Mouse (Mus musculus): Measurements from ENCODE around the gene Epm2aip1. TPM values are rescaled to one million over a fixed set of nuclear protein-coding genes. Genes with fewer than 3 reads are reported as not detected.
A peak's percentile ranks its signal among the peaks of the same experiment; 100 is the strongest.

The Epm2aip1 gene
- 5.9 and 8.8 TPM in 2 replicates for polyA plus RNA-seq (2015; fragmentation: Nextera tagmentation; extraction: Ambion mirVana)

DNA sequence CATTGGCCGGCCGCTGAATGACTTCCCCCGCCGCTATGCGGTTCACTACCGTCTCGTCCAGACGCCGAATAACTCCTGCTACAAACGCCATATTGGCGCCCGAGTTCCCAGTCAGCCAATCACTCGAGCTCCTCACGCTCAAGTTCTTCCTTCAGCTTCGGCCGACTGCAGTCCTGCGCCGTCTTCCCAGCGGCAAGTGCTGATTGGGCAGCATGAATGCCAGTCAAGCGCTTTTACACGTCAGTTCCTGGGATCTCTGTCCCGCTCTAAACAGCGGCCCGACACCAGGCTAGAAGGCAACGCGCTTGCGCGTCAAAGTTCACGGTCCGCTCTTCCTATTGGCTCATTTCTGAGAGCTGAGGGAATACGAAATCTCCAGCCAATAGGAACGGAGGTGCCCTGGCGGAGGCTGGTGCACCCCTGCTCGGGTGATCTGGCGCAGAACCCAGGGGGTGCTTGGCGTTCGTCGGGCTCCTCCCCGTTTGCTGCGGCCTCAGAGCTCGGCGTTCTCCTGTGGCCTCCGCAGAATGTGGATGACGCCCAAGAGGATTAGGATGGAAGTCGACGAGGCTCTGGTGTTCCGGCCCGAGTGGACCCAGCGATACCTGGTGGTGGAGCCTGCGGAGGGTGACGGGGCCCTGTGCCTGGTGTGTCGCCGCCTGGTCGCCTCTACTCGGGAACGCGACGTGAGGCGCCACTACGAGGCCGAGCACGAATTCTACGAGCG, at the start of gene Epm2aip1, which contains the start of gene Mlh1:
Epm2aip1 (plus strand) TSS at position 496 of the 727 bp plus-strand sequence.
Mlh1 (minus strand) TSS at position 358 of the 727 bp plus-strand sequence.
- peaks cover 52% of the 10 kb centered on the region for H3K4me1 ChIP-seq (replicated peaks)
- WGBS (ENCODE audit: insufficient replicate concordance): under 1% methylated on average over 64 of the region's 64 CpGs

DNA sequence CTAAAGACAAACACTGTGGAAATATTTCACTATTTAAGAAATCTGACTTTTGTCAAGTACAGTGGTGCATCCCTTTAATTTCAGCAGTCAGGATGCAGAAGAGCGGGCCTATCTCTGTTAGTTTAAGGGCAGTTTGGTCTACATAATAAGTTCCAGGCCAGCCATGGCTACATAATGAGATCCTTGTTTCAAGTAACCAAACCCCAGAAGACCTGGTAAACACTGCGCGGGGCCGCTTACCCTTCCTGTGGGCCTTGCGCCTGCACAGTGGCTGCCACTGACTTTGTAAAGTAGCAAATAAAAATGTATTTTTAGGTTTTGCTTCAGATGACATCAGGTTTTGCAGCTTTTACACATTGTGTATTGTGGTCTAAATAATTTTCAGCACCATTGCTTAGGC, 48.3 kb upstream of the Epm2aip1 start:
- no peak for DNase-seq
- no peak overlapping the region for H3K4me3 ChIP-seq (replicated peaks)
- ATAC-seq (ENCODE audit: low read depth): no peak
- H3K4me1 ChIP-seq (replicated peaks): no peaks in the 10 kb centered on the region
- H3K9ac ChIP-seq: no peak overlapping the region
- no peak overlapping the region for H3K4me2 ChIP-seq
- WGBS (ENCODE audit: insufficient replicate concordance): 90% methylated on average over 5 of the region's 5 CpGs
- H3K9me3 ChIP-seq (replicated peaks): no peaks in the 10 kb centered on the region
- peaks cover 59% of the 10 kb centered on the region for H3K36me3 ChIP-seq
- H3K27ac ChIP-seq: no peak overlapping the region
- H3K27me3 ChIP-seq: no peaks in the 10 kb centered on the region

More for the DNA sequence above, at the start of gene Epm2aip1, which contains the start of gene Mlh1:
- Histone ChIP-seq H3K9me3 (replicated peaks) (no peaks in the 10 kb centered on the region), H3K27ac (peak within 1 kb of the TSS; percentile 98), H3K4me3 (replicated peaks) (peak within 1 kb of the TSS; percentile 90), H3K27me3 (no peaks in the 10 kb centered on the region), H3K9ac (peak within 1 kb of the TSS; percentile 97), H3K36me3 (peaks cover 27% of the 10 kb centered on the region), H3K4me2 (peak within 1 kb of the TSS; percentile 78)
- ATAC-seq (ENCODE audit: low read depth) (peak; percentile 96), DNase-seq (peak; percentile 99)

DNA sequence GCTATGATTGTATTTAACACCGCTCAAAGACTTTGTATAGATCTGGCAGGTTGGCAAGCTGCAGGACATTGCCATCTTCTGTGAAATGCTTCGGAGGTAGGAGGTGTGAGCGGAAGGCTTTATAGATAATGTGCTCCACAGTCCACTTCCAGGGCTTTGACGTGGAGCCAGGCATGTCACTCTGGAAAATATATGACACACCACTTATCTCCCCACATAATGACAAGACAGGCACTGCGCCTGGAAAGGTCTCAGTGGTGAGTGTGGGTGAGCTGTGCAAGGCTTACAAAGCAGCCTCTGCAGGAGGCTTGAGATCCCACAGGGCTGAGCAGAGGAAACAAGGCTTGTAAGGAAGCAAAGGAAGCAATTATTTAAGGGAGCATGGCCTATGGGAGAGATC, 43.3 kb upstream of the Epm2aip1 start:
- ATAC-seq (ENCODE audit: low read depth) (no peak), DNase-seq (no peak)
- Histone ChIP-seq H3K27ac (no peak overlapping the region), H3K4me1 (replicated peaks) (no peaks in the 10 kb centered on the region; the same call in 1 of the 2 replicates), H3K9me3 (replicated peaks) (no peaks in the 10 kb centered on the region), H3K36me3 (peaks cover 80% of the 10 kb centered on the region), H3K27me3 (no peaks in the 10 kb centered on the region), H3K9ac (no peak overlapping the region), H3K4me3 (replicated peaks) (no peak overlapping the region), H3K4me2 (no peak overlapping the region)
- WGBS (ENCODE audit: insufficient replicate concordance): 78% methylated on average over 5 of the region's 5 CpGs

DNA sequence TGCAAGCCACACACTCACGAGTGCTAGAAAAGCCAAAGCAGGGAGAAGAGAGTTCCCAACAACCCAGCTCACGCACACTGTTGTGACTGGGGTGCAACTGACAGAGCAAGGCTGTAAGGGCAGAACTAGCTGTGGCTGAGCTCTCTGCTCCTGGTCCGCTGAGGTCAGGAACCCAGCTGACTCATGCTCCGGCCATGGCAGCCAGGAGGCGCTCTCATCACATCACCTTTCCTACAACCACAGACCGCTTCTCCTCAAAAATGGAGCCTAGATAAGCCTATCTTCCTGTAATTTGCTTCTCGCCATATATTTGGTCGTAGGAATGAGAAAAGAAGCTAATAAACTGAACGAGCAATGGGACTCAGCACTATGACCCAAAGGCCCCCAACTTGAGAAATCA, 37.0 kb upstream of the Epm2aip1 start:
- no peaks in the 10 kb centered on the region for H3K27me3 ChIP-seq
- DNase-seq (no peak), ATAC-seq (ENCODE audit: low read depth) (no peak)
- H3K9me3 ChIP-seq (replicated peaks): no peaks in the 10 kb centered on the region
- no peak overlapping the region for H3K27ac ChIP-seq
- no peak overlapping the region for H3K9ac ChIP-seq
- H3K4me2 ChIP-seq: no peak overlapping the region
- 82% methylated on average over 9 of the region's 9 CpGs for WGBS (ENCODE audit: insufficient replicate concordance)
- no peaks in the 10 kb centered on the region; the same call in 1 of the 2 replicates for H3K4me1 ChIP-seq (replicated peaks)
- no peak overlapping the region for H3K4me3 ChIP-seq (replicated peaks)
- peaks cover 92% of the 10 kb centered on the region for H3K36me3 ChIP-seq

DNA sequence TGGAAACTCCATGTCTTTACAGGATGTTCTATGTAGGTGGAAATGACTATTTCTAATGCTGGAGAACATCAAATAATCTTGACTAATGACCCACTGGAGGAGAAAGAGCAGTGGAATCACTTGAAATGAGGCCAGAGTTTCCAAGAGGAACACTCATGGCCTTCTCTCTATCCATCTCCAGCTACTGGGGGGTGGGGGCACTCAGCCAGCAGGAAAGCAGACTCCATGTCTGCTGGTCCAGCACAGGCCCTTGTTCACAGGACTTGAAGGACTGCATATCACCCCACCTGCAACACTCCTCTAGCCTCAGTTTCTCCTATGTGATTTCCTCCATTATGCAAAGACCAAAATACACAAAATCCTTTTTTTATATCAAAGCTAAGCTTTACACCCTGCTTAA, 34.0 kb upstream of the Epm2aip1 start:
- Histone ChIP-seq H3K4me1 (replicated peaks) (no peaks in the 10 kb centered on the region), H3K4me3 (replicated peaks) (no peak overlapping the region), H3K27me3 (no peaks in the 10 kb centered on the region), H3K27ac (no peak overlapping the region), H3K9ac (no peak overlapping the region), H3K4me2 (no peak overlapping the region), H3K9me3 (replicated peaks) (no peaks in the 10 kb centered on the region), H3K36me3 (peaks cover 91% of the 10 kb centered on the region)
- ATAC-seq (ENCODE audit: low read depth) (no peak), DNase-seq (no peak)

DNA sequence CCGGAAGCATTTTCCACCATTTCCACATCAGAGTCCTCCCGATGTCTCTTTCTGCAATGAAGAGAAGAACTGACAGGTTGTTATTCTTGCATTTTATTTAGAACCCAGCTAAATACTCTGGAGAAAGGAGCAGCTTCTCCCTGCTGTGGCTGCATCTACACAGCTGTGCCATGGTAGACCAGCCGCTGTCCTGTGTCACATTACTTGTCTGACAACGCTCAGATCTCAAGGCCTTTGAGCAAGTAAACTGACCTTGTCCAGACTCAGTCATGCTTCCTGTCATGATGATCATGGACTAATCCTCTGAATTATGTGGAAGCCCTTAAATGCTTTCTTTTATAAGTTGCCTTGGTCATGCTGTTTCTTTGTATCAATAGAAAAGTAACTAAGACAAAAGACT, 31.9 kb upstream of the Epm2aip1 start:
- WGBS (ENCODE audit: insufficient replicate concordance): 90% methylated on average over 4 of the region's 4 CpGs
- Histone ChIP-seq H3K27me3 (no peaks in the 10 kb centered on the region), H3K9me3 (replicated peaks) (no peaks in the 10 kb centered on the region), H3K36me3 (peaks cover 86% of the 10 kb centered on the region), H3K4me3 (replicated peaks) (no peak overlapping the region), H3K9ac (no peak overlapping the region), H3K27ac (no peak overlapping the region), H3K4me2 (no peak overlapping the region), H3K4me1 (replicated peaks) (no peaks in the 10 kb centered on the region)
- DNase-seq (no peak), ATAC-seq (ENCODE audit: low read depth) (no peak)

DNA sequence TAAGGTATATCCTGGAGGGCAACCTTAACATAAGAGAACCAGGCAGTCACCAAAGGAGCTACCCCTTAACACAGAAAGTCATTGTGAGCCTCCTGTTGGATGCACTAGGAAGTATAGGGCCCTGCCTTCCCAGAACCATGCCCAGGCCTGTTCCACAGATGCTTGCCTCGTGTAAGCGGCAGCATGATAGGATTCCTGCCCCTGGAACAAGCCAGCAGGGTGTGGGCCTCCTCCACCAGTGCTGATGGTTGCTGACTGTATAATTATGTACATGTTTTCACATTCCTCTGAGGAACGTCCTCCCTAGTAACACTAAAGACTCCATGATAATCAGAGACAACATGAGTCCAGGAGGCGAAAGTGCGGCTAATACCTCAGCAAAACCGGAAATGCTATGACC, 28.3 kb upstream of the Epm2aip1 start:
- ATAC-seq (ENCODE audit: low read depth): no peak
- Histone ChIP-seq H3K9ac (no peak overlapping the region), H3K4me2 (no peak overlapping the region), H3K36me3 (peaks cover 78% of the 10 kb centered on the region), H3K4me3 (replicated peaks) (no peak overlapping the region), H3K9me3 (replicated peaks) (no peaks in the 10 kb centered on the region), H3K27me3 (no peaks in the 10 kb centered on the region), H3K27ac (no peak overlapping the region), H3K4me1 (replicated peaks) (peaks cover 8% of the 10 kb centered on the region; the same call in 1 of the 2 replicates)
- 86% methylated on average over 6 of the region's 6 CpGs for WGBS (ENCODE audit: insufficient replicate concordance)
- no peak for DNase-seq

DNA sequence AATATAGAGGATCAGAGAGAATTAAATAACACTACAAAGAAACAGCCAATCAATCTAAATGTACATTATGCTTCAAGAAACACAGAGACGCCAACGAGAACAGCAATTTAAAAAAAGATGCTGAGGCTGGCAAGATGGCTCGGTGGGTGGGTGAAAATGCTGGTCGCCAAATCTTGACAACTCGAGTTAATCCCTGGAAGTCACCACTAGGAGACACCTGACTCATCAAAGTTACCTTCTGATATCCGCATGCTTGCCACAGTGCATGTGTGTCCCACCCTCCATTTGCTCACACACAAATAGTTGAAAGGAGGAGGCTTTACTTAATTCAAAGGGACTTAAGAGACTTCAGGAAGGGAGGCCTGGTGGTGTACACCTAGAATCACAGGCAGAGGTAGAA, 26.2 kb upstream of the Epm2aip1 start:
- DNase-seq: no peak
- H3K4me3 ChIP-seq (replicated peaks): no peak overlapping the region
- no peak overlapping the region for H3K4me2 ChIP-seq
- WGBS (ENCODE audit: insufficient replicate concordance): 77% methylated on average over 6 of the region's 6 CpGs
- no peaks in the 10 kb centered on the region for H3K9me3 ChIP-seq (replicated peaks)
- ATAC-seq (ENCODE audit: low read depth): no peak
- no peaks in the 10 kb centered on the region for H3K27me3 ChIP-seq
- no peak overlapping the region for H3K9ac ChIP-seq
- peaks cover 8% of the 10 kb centered on the region; the same call in 1 of the 2 replicates for H3K4me1 ChIP-seq (replicated peaks)
- H3K36me3 ChIP-seq: peaks cover 78% of the 10 kb centered on the region
- no peak overlapping the region for H3K27ac ChIP-seq

DNA sequence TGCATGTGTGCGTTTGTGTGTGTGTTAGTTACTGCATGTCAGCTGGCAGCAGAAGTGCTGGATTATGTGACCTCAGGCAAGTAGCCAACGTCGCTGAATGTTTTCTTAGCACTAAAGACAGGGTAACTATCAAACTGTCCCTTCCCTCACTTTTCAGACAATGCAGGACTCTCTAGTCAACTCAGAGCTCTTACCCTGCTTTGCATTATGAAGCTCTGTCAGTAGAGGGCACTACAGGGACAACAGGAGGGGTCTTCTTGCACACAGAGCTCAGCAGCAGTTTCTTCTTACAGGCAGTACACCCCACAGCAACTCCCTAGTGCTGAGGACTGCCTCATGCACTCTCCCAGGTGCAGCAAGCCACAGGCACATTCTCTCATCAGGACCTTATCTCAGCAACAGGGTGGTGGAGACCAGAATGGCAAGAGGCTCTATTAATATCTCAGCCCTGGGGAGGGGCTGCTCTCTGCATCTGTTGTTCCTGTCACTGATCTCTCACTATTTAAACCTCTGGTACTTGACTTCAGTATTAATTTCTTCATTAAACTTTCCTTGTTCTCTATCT, 24.0 kb upstream of the Epm2aip1 start:
- ATAC-seq (ENCODE audit: low read depth): 0 out of 2 replicates have a peak, but pooled peaks have one; percentile 48
- Histone ChIP-seq H3K4me3 (replicated peaks) (no peak overlapping the region), H3K4me1 (replicated peaks) (peaks cover 8% of the 10 kb centered on the region; the same call in 1 of the 2 replicates), H3K4me2 (no peak overlapping the region), H3K36me3 (peaks cover 85% of the 10 kb centered on the region), H3K27me3 (no peaks in the 10 kb centered on the region), H3K9me3 (replicated peaks) (no peaks in the 10 kb centered on the region), H3K27ac (no peak overlapping the region), H3K9ac (no peak overlapping the region)
- no peak for DNase-seq
- 82% methylated on average over 3 of the region's 3 CpGs for WGBS (ENCODE audit: insufficient replicate concordance)

DNA sequence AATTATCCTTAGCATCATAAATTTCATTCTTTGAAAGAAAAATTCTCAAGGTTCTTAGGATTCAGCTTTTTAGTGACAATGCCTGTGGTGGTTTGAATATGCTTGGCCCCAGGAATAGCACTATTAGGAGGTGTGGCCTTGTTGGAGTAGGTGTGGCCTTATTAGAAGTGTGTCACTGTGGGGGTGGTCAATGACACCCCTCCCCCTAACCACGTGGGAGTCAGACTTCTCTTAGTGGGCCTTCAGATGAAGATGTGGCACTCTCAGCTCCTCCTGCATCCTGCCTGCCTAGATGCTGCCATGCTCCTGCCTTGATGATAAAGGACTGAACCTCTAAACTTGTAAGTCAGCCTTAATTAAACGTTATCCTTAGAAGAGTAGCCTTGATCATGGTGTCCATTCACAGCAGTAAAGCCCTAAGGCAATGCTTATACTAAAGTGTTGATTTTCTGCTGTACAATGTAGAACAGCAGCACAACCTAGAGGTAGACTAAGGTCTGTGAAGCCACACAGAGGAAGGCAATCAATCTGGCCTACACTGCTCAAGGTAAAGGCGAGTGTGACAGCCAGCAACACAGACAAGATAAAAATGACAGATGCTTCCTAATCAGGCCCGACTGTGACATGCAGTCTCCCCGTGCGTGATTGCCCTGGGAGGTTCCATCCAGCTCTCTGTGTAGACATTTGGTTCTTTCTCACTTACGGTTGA, 19.4 kb upstream of the Epm2aip1 start:
- H3K27me3 ChIP-seq: no peaks in the 10 kb centered on the region
- H3K4me2 ChIP-seq: no peak overlapping the region
- no peak overlapping the region for H3K27ac ChIP-seq
- peaks cover 91% of the 10 kb centered on the region for H3K36me3 ChIP-seq
- H3K4me1 ChIP-seq (replicated peaks): peaks cover 6% of the 10 kb centered on the region; the same call in 1 of the 2 replicates
- DNase-seq (no peak), ATAC-seq (ENCODE audit: low read depth) (no peak)
- WGBS (ENCODE audit: insufficient replicate concordance): 59% methylated on average over 7 of the region's 7 CpGs
- no peak overlapping the region for H3K9ac ChIP-seq
- H3K9me3 ChIP-seq (replicated peaks): no peaks in the 10 kb centered on the region
- no peak overlapping the region for H3K4me3 ChIP-seq (replicated peaks)

DNA sequence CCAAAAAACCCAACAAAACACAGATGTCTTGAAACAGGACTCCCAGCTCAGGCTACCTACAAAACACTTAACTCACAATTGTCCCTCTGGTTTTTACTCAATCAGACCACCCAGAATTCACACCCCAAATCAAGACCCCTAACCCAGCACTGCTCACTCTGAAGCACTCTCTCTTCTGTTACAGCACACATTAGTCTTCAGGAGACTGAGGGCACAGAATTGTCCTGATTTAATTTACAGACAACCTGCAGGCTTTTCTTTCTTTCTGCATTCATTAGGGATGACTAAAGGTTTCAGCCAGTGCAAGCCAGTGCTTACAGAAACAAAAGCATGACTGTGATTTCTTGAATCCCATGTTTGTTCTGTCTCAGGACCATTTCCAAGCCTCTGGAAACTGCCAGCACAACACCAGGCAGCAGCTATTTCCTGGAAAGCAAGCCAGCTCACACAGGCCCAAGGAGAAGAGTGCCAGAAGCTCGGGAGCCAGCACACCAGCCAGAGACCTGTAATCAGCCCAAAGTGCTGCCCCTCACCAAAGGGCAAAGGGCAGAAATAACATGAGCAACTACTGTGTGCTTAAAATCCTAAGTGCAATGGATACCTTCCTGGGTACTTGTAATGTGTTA, 11.3 kb upstream of the Epm2aip1 start:
- DNase-seq: no peak
- H3K4me1 ChIP-seq (replicated peaks): no peaks in the 10 kb centered on the region
- no peak overlapping the region for H3K27ac ChIP-seq
- H3K4me2 ChIP-seq: no peak overlapping the region
- no peaks in the 10 kb centered on the region for H3K27me3 ChIP-seq
- H3K9ac ChIP-seq: no peak overlapping the region
- ATAC-seq (ENCODE audit: low read depth): no peak
- peaks cover 88% of the 10 kb centered on the region for H3K36me3 ChIP-seq
- no peaks in the 10 kb centered on the region for H3K9me3 ChIP-seq (replicated peaks)
- WGBS (ENCODE audit: insufficient replicate concordance): 55% methylated on average over 1 of the region's 1 CpGs
- no peak overlapping the region for H3K4me3 ChIP-seq (replicated peaks)

Data from liver, embryonic 13.5 days (tissue).